Mouse (Mus musculus) stomach, postnatal 0 days (tissue): ENCODE measurements at regions not wholly inside any gene's neighbourhood (a gene's known extent, or its start where the extent isn't known, plus 50 kb on each side); places are given as distances from the start of the nearest gene placed in this dataset.

Experiments
- ATAC-seq: fragments of 200-750 bp; cut with Nextera tagmentation; 2 replicates; pipeline ENCODE4 v1.8.0; 2017; ENCODE audit not compliant: low FRiP score, low TSS enrichment
- DNase-seq: peaks from one replicate; pipeline ENCODE4 v3.0.0-alpha.2; 2016; ENCODE audit warnings: low spot score
- H3K27ac ChIP-seq: fragments of 300-500 bp; sonication (generic); replicated peaks from 2 replicates; pipeline ENCODE4 v1.5.1; 2014; ENCODE audit warnings: mild to moderate bottlenecking, control low read depth
- H3K27me3 ChIP-seq: fragments of 300-500 bp; sonication (generic); 2 replicates; pipeline ENCODE4 v1.6.1; 2014; ENCODE audit warnings: low read length; ENCODE audit not compliant: control insufficient read depth, insufficient read depth
- H3K36me3 ChIP-seq: fragments of 300-500 bp; sonication (generic); 2 replicates; pipeline ENCODE4 v1.6.1; 2014; ENCODE audit warnings: low read length, mixed read lengths; ENCODE audit not compliant: control insufficient read depth, insufficient read depth
- H3K4me1 ChIP-seq: fragments of 300-500 bp; sonication (generic); replicated peaks from 2 replicates; pipeline ENCODE4 v1.6.1; 2014; ENCODE audit warnings: antibody characterized with exemption; ENCODE audit not compliant: control insufficient read depth, insufficient read depth
- H3K4me2 ChIP-seq: fragments of 300-500 bp; sonication (generic); replicated peaks from 2 replicates; pipeline ENCODE4 v1.6.1; 2014; ENCODE audit warnings: low read depth, mild to moderate bottlenecking, control low read depth, moderate library complexity
- H3K4me3 ChIP-seq: fragments of 300-500 bp; sonication (generic); 2 replicates; pipeline ENCODE4 v1.5.1; 2014; ENCODE audit warnings: low read depth, low read length, control low read depth
- H3K9ac ChIP-seq: fragments of 300-500 bp; sonication (generic); 2 replicates; pipeline ENCODE4 v1.6.1; 2014; ENCODE audit warnings: mild to moderate bottlenecking, low read length, control low read depth, mixed read lengths
- H3K9me3 ChIP-seq: fragments of 300-500 bp; sonication (generic); 2 replicates; pipeline ENCODE4 v1.6.1; 2016; ENCODE audit warnings: low read length; ENCODE audit not compliant: control insufficient read depth
- CTCF ChIP-seq: IDR thresholded peaks from 2 replicates; pipeline ENCODE4 v1.5.1; 2016; ENCODE audit warnings: antibody characterized with exemption, low read depth, mild to moderate bottlenecking, moderate library complexity
- EP300 ChIP-seq: optimal IDR thresholded peaks from 2 replicates; pipeline ENCODE3; 2016; ENCODE audit warnings: antibody characterized with exemption
- WGBS: fragments of 180-500 bp; shearing (Covaris S2); extraction: QIAGEN DNeasy Blood & Tissue Kit; methylation state at CpG from one replicate; pipeline ENCODE4 v1.1.7; 2014; 5-methylcytosine and 5-hydroxymethylcytosine counted together

- H3K9ac ChIP-seq = no peak overlapping the region
- TF ChIP-seq CTCF (no peak), EP300 (no peak)
- no peaks in the 10 kb centered on the region for H3K4me1 ChIP-seq
- no peak overlapping the region for H3K4me2 ChIP-seq
- no peaks in the 10 kb centered on the region for H3K9me3 ChIP-seq
- H3K4me3 ChIP-seq = no peak overlapping the region
- WGBS = 46% methylated on average over 7 of the region's 7 CpGs
- H3K36me3 ChIP-seq = no peaks in the 10 kb centered on the region
- DNase-seq (no peak), ATAC-seq (no peak)
- no peak overlapping the region for H3K27ac ChIP-seq
- no peaks in the 10 kb centered on the region for H3K27me3 ChIP-seq
These were observed 228.4 kb upstream of the Sfrp2 start for GRCm38 (mm10) chr3:83537711-83538110.

GRCm38 (mm10) chr3:83538898-83539297 is 227.2 kb upstream of the Sfrp2 start:
- Histone ChIP-seq H3K36me3 (no peaks in the 10 kb centered on the region), H3K27ac (no peak overlapping the region), H3K9me3 (no peaks in the 10 kb centered on the region), H3K4me3 (no peak overlapping the region), H3K4me2 (no peak overlapping the region), H3K27me3 (no peaks in the 10 kb centered on the region), H3K9ac (no peak overlapping the region), H3K4me1 (no peaks in the 10 kb centered on the region)
- ATAC-seq = no peak
- no peak for DNase-seq
- no peak for TF ChIP-seq EP300
- no peak for TF ChIP-seq CTCF
- 59% methylated on average over 2 of the region's 2 CpGs for WGBS

- no peak for ATAC-seq
- Histone ChIP-seq H3K27me3 (no peaks in the 10 kb centered on the region), H3K36me3 (no peaks in the 10 kb centered on the region), H3K9ac (no peak overlapping the region), H3K4me2 (no peak overlapping the region), H3K9me3 (no peaks in the 10 kb centered on the region), H3K27ac (no peak overlapping the region), H3K4me1 (no peaks in the 10 kb centered on the region), H3K4me3 (no peak overlapping the region)
- DNase-seq = no peak
- TF ChIP-seq CTCF (no peak), EP300 (no peak)
- 45% methylated on average over 11 of the region's 11 CpGs for WGBS
These were observed 224.9 kb upstream of the Sfrp2 start for GRCm38 (mm10) chr3:83540997-83541932.

GRCm38 (mm10) chr3:83552516-83553139 is 213.5 kb upstream of the Sfrp2 start:
- H3K27ac ChIP-seq = no peak overlapping the region
- H3K4me3 ChIP-seq = no peak overlapping the region
- ATAC-seq = no peak
- no peaks in the 10 kb centered on the region for H3K27me3 ChIP-seq
- H3K9me3 ChIP-seq = no peaks in the 10 kb centered on the region
- no peak for DNase-seq
- 72% methylated on average over 9 of the region's 9 CpGs for WGBS
- no peak overlapping the region for H3K4me2 ChIP-seq
- no peak for TF ChIP-seq EP300
- no peak for TF ChIP-seq CTCF
- no peaks in the 10 kb centered on the region for H3K36me3 ChIP-seq
- no peak overlapping the region for H3K9ac ChIP-seq
- no peaks in the 10 kb centered on the region for H3K4me1 ChIP-seq

GRCm38 (mm10) chr3:83553858-83554257 is 212.3 kb upstream of the Sfrp2 start:
- 51% methylated on average over 11 of the region's 11 CpGs for WGBS
- ATAC-seq (no peak), DNase-seq (no peak)
- TF ChIP-seq EP300 (no peak), CTCF (no peak)
- Histone ChIP-seq H3K27ac (no peak overlapping the region), H3K27me3 (no peaks in the 10 kb centered on the region), H3K4me2 (no peak overlapping the region), H3K9me3 (no peaks in the 10 kb centered on the region), H3K36me3 (no peaks in the 10 kb centered on the region), H3K4me1 (no peaks in the 10 kb centered on the region), H3K4me3 (no peak overlapping the region), H3K9ac (no peak overlapping the region)
